Mouse (Mus musculus) liver, adult 2 months (tissue): ENCODE measurements around the gene Nadsyn1.

Experiments used
- CTCF ChIP-seq: fragments of 200-500 bp; IDR thresholded peaks from 2 replicates; pipeline ENCODE4 v1.5.1; 2011; ENCODE audit warnings: low read depth, low read length, control low read depth
- POLR2A ChIP-seq: fragments of 200-500 bp; IDR thresholded peaks from 2 replicates; pipeline ENCODE4 v1.6.1; 2011; ENCODE audit warnings: low read length, control low read depth; ENCODE audit not compliant: insufficient read depth; ENCODE audit errors: extremely low read depth

- TF ChIP-seq CTCF = no peak
- TF ChIP-seq POLR2A = no peak
Observed at GRCm38 (mm10) chr7:143841301-143841700, 18.7 kb upstream of the Nadsyn1 start.
